Comparison of ENCODE assay signal across 8 mouse cellular contexts in genomic region chr7:45341303-45341702, GRCm38 (mm10). TPM values are rescaled to one million over a fixed set of nuclear protein-coding genes. Genes with fewer than 3 reads are reported as not detected.
DNase-seq lines count a peak whose midpoint lies in the region; ATAC-seq and TF ChIP-seq lines count a peak whose summit lies in the region.

No protein-coding gene starts in this region.

- peak; percentile 50 for ATAC-seq in erythroblast, adult 5-6 weeks (replicated peaks; ENCODE audit: low FRiP score, poor library complexity, severe bottlenecking)
- no peak for ATAC-seq in heart, embryonic 11.5 days (replicated peaks; ENCODE audit: insufficient number of reproducible peaks, low FRiP score, low TSS enrichment)
- peak; percentile 6; the same call in 1 of the 2 replicates for ATAC-seq in kidney, embryonic 16.5 days (ENCODE audit: low FRiP score, low TSS enrichment)
- peak; percentile 16; the same call in 1 of the 2 replicates for ATAC-seq in stomach, embryonic 14.5 days (ENCODE audit: insufficient number of reproducible peaks, insufficient read depth, low FRiP score, low read depth)

- no peak overlapping the region for H3K27ac ChIP-seq in heart, embryonic 11.5 days (ENCODE audit: low read depth, low read length)
- peak overlapping the region; percentile 71 for H3K27ac ChIP-seq in kidney, embryonic 16.5 days (ENCODE audit: low read length)
- H3K27ac ChIP-seq in liver, adult 2 months (replicated peaks; ENCODE audit: insufficient read depth, low read depth, low read length): no peak overlapping the region
- no peak overlapping the region for H3K27ac ChIP-seq in stomach, embryonic 14.5 days (ENCODE audit: low read length)

- no peak for TF ChIP-seq POLR2A in brain, embryonic 14.5 days (IDR thresholded peaks at IDR 0.05; ENCODE audit: borderline replicate concordance, extremely low read depth, insufficient read depth, insufficient read length, poor library complexity, severe bottlenecking)
- no peak for TF ChIP-seq POLR2A in liver, adult 2 months (IDR thresholded peaks at IDR 0.05; ENCODE audit: extremely low read depth, insufficient read depth, low read length)

- peak overlapping the region; percentile 98 for H3K4me2 ChIP-seq in heart, embryonic 11.5 days
- peak overlapping the region; percentile 90 for H3K4me2 ChIP-seq in kidney, embryonic 16.5 days (replicated peaks; ENCODE audit: low read depth, low read length)
- peak overlapping the region; percentile 90 for H3K4me2 ChIP-seq in stomach, embryonic 14.5 days (replicated peaks; ENCODE audit: low read depth, low read length)

- 0 out of 2 replicates have a peak overlapping the region, but pooled peaks have one; percentile 54 for H3K4me3 ChIP-seq in heart, embryonic 11.5 days (ENCODE audit: low read depth, low read length)
- peak overlapping the region; percentile 62 for H3K4me3 ChIP-seq in kidney, embryonic 16.5 days (ENCODE audit: low read length)
- no peak overlapping the region for H3K4me3 ChIP-seq in liver, adult 2 months (ENCODE audit: insufficient read depth, low read depth, low read length)
- no peak overlapping the region for H3K4me3 ChIP-seq in stomach, embryonic 14.5 days (ENCODE audit: low read depth, low read length)

- TF ChIP-seq CTCF in brain, embryonic 14.5 days (IDR thresholded peaks at IDR 0.05; ENCODE audit: borderline replicate concordance, extremely low read depth, insufficient read depth, insufficient read length): peak; percentile 49; the same call in 1 of the 2 replicates
- peak; percentile 63 for TF ChIP-seq CTCF in liver, adult 2 months (IDR thresholded peaks at IDR 0.05; ENCODE audit: low read depth, low read length)

- WGBS in heart, embryonic 11.5 days (ENCODE audit: insufficient replicate concordance): 4% methylated on average over 8 of the region's 8 CpGs
- WGBS in kidney, embryonic 16.5 days: 4% methylated on average over 8 of the region's 8 CpGs
- WGBS in liver, adult 2 months: 6% methylated on average over 8 of the region's 8 CpGs
- 6% methylated on average over 8 of the region's 8 CpGs for WGBS in stomach, embryonic 14.5 days

- H3K79me2 ChIP-seq in liver, adult 2 months (ENCODE audit: control insufficient read depth, insufficient read depth, low read length): no peaks in the 10 kb centered on the region

- H3K36me3 ChIP-seq in heart, embryonic 11.5 days (ENCODE audit: control insufficient read depth, insufficient read depth, low read length): no peaks in the 10 kb centered on the region
- H3K36me3 ChIP-seq in kidney, embryonic 16.5 days (ENCODE audit: insufficient read depth, low read length): no peaks in the 10 kb centered on the region
- no peaks in the 10 kb centered on the region for H3K36me3 ChIP-seq in liver, adult 2 months (ENCODE audit: control insufficient read depth, insufficient read depth, low read length)
- no peaks in the 10 kb centered on the region for H3K36me3 ChIP-seq in stomach, embryonic 14.5 days (ENCODE audit: control insufficient read depth, insufficient read depth, low read length)

- no peaks in the 10 kb centered on the region for H3K9me3 ChIP-seq in heart, embryonic 11.5 days (replicated peaks; ENCODE audit: control insufficient read depth, low read length)
- H3K9me3 ChIP-seq in kidney, embryonic 16.5 days (ENCODE audit: low read length): no peaks in the 10 kb centered on the region
- H3K9me3 ChIP-seq in stomach, embryonic 14.5 days (ENCODE audit: control insufficient read depth, low read depth, low read length): no peaks in the 10 kb centered on the region

- no peak overlapping the region for H3K9ac ChIP-seq in heart, embryonic 11.5 days (ENCODE audit: low read depth, low read length)
- H3K9ac ChIP-seq in kidney, embryonic 16.5 days (replicated peaks; ENCODE audit: low read length): no peak overlapping the region; the same call in 1 of the 2 replicates
- no peak overlapping the region for H3K9ac ChIP-seq in liver, adult 2 months (ENCODE audit: low read depth, low read length)
- H3K9ac ChIP-seq in stomach, embryonic 14.5 days (replicated peaks; ENCODE audit: low read depth, low read length): no peak overlapping the region

- peaks cover 29% of the 10 kb centered on the region for H3K4me1 ChIP-seq in heart, embryonic 11.5 days (ENCODE audit: control insufficient read depth, insufficient read depth, low read length)
- peaks cover 35% of the 10 kb centered on the region for H3K4me1 ChIP-seq in kidney, embryonic 16.5 days (ENCODE audit: insufficient read depth, low read length)
- no peaks in the 10 kb centered on the region for H3K4me1 ChIP-seq in liver, adult 2 months (ENCODE audit: control insufficient read depth, insufficient read depth, low read length)
- peaks cover 29% of the 10 kb centered on the region; the same call in 1 of the 2 replicates for H3K4me1 ChIP-seq in stomach, embryonic 14.5 days (ENCODE audit: control insufficient read depth, insufficient read depth, low read length)

- peak; percentile 75 to 90 for DNase-seq in CD8-positive naive resting alpha-beta T cell, adult 2 months (ENCODE audit: low read depth in 2 of 2, low spot score in 2 of 2)
- peak; percentile 78 for DNase-seq in brain, embryonic 14.5 days (ENCODE audit: low read depth)
- peak; percentile 30 for DNase-seq in liver, adult 2 months (ENCODE audit: extremely low read depth, low read depth, low spot score)
- peak; percentile 93 for DNase-seq in naive thymus-derived CD4-positive, alpha-beta T cell, adult 2 months (ENCODE audit: low read depth)

- H3K27me3 ChIP-seq in heart, embryonic 11.5 days (ENCODE audit: control insufficient read depth, insufficient read depth, low read length): no peaks in the 10 kb centered on the region
- no peaks in the 10 kb centered on the region for H3K27me3 ChIP-seq in kidney, embryonic 16.5 days (ENCODE audit: insufficient read depth, low read length)
- H3K27me3 ChIP-seq in liver, adult 2 months (ENCODE audit: control insufficient read depth, insufficient read depth, low read length): peaks cover 10% of the 10 kb centered on the region; the same call in 1 of the 2 replicates
- no peaks in the 10 kb centered on the region for H3K27me3 ChIP-seq in stomach, embryonic 14.5 days (ENCODE audit: control insufficient read depth, insufficient read depth, low read length)

RNA-seq across cellular contexts. Expression of gene Hrc, which starts 6.2 kb away (rescaled TPM):
- polyA plus RNA-seq in brain, embryonic 14.5 days (2012; rRNA removed): 0.48 and 1.3 TPM in 2 replicates
- total RNA-seq in erythroblast, adult 5-6 weeks (2015; ENCODE audit: low replicate concordance): not detected in 2 replicates
- total RNA-seq in erythroblast, adult 5-6 weeks (2017; ENCODE audit: low replicate concordance): not detected in 2 replicates
- polyA plus RNA-seq in heart, embryonic 11.5 days (2014; fragmentation: Nextera tagmentation; extraction: Ambion mirVana): 24.3 and 30.1 TPM in 2 replicates
- polyA plus RNA-seq in kidney, embryonic 16.5 days (2015; fragmentation: Nextera tagmentation; extraction: Ambion mirVana): 1.7 and 1.8 TPM in 2 replicates
- 0.28 TPM in 1 of 2 replicates, not detected in the other for total RNA-seq in liver, adult 2 months (2014; rRNA removed)
- polyA plus RNA-seq in liver, adult 2 months (2012; rRNA removed): not detected in 2 replicates
- polyA plus RNA-seq in stomach, embryonic 14.5 days (2014; fragmentation: Nextera tagmentation; extraction: Ambion mirVana): 0.78 and 1.8 TPM in 2 replicates

RNA-seq across cellular contexts. Expression of gene Trpm4, which starts 7.7 kb away (rescaled TPM):
- polyA plus RNA-seq in brain, embryonic 14.5 days (2012; rRNA removed): 19.0 and 20.3 TPM in 2 replicates
- 0.42 TPM in 1 of 2 replicates, not detected in the other for total RNA-seq in erythroblast, adult 5-6 weeks (2015; ENCODE audit: low replicate concordance)
- total RNA-seq in erythroblast, adult 5-6 weeks (2017; ENCODE audit: low replicate concordance): not detected in 2 replicates
- polyA plus RNA-seq in heart, embryonic 11.5 days (2014; fragmentation: Nextera tagmentation; extraction: Ambion mirVana): 7.0 and 9.8 TPM in 2 replicates
- polyA plus RNA-seq in kidney, embryonic 16.5 days (2015; fragmentation: Nextera tagmentation; extraction: Ambion mirVana): 22.3 and 23.6 TPM in 2 replicates
- 1.2 TPM in 2 replicates for total RNA-seq in liver, adult 2 months (2014; rRNA removed)
- polyA plus RNA-seq in liver, adult 2 months (2012; rRNA removed): 1.2 and 1.5 TPM in 2 replicates
- polyA plus RNA-seq in stomach, embryonic 14.5 days (2014; fragmentation: Nextera tagmentation; extraction: Ambion mirVana): 18.3 and 23.5 TPM in 2 replicates

RNA-seq across cellular contexts. Expression of gene Ppfia3, which starts 25.5 kb away (rescaled TPM):
- polyA plus RNA-seq in brain, embryonic 14.5 days (2012; rRNA removed): 56.7 and 60.0 TPM in 2 replicates
- total RNA-seq in erythroblast, adult 5-6 weeks (2015; ENCODE audit: low replicate concordance): 1.9 TPM in 1 of 2 replicates, not detected in the other
- 0.26 TPM in 1 of 2 replicates, not detected in the other for total RNA-seq in erythroblast, adult 5-6 weeks (2017; ENCODE audit: low replicate concordance)
- 2.0 and 3.7 TPM in 2 replicates for polyA plus RNA-seq in heart, embryonic 11.5 days (2014; fragmentation: Nextera tagmentation; extraction: Ambion mirVana)
- polyA plus RNA-seq in kidney, embryonic 16.5 days (2015; fragmentation: Nextera tagmentation; extraction: Ambion mirVana): 5.1 and 6.3 TPM in 2 replicates
- 0.07 TPM in 1 of 2 replicates, not detected in the other for total RNA-seq in liver, adult 2 months (2014; rRNA removed)
- 0.14 TPM in 1 of 2 replicates, not detected in the other for polyA plus RNA-seq in liver, adult 2 months (2012; rRNA removed)
- polyA plus RNA-seq in stomach, embryonic 14.5 days (2014; fragmentation: Nextera tagmentation; extraction: Ambion mirVana): 5.2 and 6.1 TPM in 2 replicates

RNA-seq across cellular contexts. Expression of gene Lin7b, which starts 29.1 kb away (rescaled TPM):
- polyA plus RNA-seq in brain, embryonic 14.5 days (2012; rRNA removed): 15.7 and 17.6 TPM in 2 replicates
- 1.5 TPM in 1 of 2 replicates, not detected in the other for total RNA-seq in erythroblast, adult 5-6 weeks (2015; ENCODE audit: low replicate concordance)
- 5.4 TPM in 1 of 2 replicates, not detected in the other for total RNA-seq in erythroblast, adult 5-6 weeks (2017; ENCODE audit: low replicate concordance)
- polyA plus RNA-seq in heart, embryonic 11.5 days (2014; fragmentation: Nextera tagmentation; extraction: Ambion mirVana): 1.6 and 1.7 TPM in 2 replicates
- polyA plus RNA-seq in kidney, embryonic 16.5 days (2015; fragmentation: Nextera tagmentation; extraction: Ambion mirVana): 1.7 and 1.9 TPM in 2 replicates
- not detected in 2 replicates for total RNA-seq in liver, adult 2 months (2014; rRNA removed)
- polyA plus RNA-seq in liver, adult 2 months (2012; rRNA removed): not detected in 2 replicates
- polyA plus RNA-seq in stomach, embryonic 14.5 days (2014; fragmentation: Nextera tagmentation; extraction: Ambion mirVana): 4.2 and 5.1 TPM in 2 replicates

RNA-seq across cellular contexts. Expression of gene Snrnp70, which starts 54.2 kb away (rescaled TPM):
- 643 and 713 TPM in 2 replicates for polyA plus RNA-seq in brain, embryonic 14.5 days (2012; rRNA removed)
- total RNA-seq in erythroblast, adult 5-6 weeks (2015; ENCODE audit: low replicate concordance): 50.5 and 70.2 TPM in 2 replicates
- 169 and 259 TPM in 2 replicates for total RNA-seq in erythroblast, adult 5-6 weeks (2017; ENCODE audit: low replicate concordance)
- 51.6 and 72.0 TPM in 2 replicates for polyA plus RNA-seq in heart, embryonic 11.5 days (2014; fragmentation: Nextera tagmentation; extraction: Ambion mirVana)
- polyA plus RNA-seq in kidney, embryonic 16.5 days (2015; fragmentation: Nextera tagmentation; extraction: Ambion mirVana): 211 and 227 TPM in 2 replicates
- total RNA-seq in liver, adult 2 months (2014; rRNA removed): 43.3 and 46.4 TPM in 2 replicates
- 59.2 and 101 TPM in 2 replicates for polyA plus RNA-seq in liver, adult 2 months (2012; rRNA removed)
- 118 and 124 TPM in 2 replicates for polyA plus RNA-seq in stomach, embryonic 14.5 days (2014; fragmentation: Nextera tagmentation; extraction: Ambion mirVana)

Comparison
In these comparisons a context has a peak if more than half of its experiments do, and no peak if none do; other contexts are left out.
1. DNase-seq: peak in every context shown above with its lines; median percentile 93 in naive thymus-derived CD4-positive, alpha-beta T cell, adult 2 months; 82 in CD8-positive naive resting alpha-beta T cell, adult 2 months; 78 in brain, embryonic 14.5 days; 30 in liver, adult 2 months.
2. H3K4me3 ChIP-seq: peak in heart, embryonic 11.5 days (single experiment) and kidney, embryonic 16.5 days (single experiment); none in liver, adult 2 months (single experiment) and stomach, embryonic 14.5 days (single experiment).
3. Peak in every context shown above with its lines, with median percentiles within 50 percentile points of each other: H3K4me2 ChIP-seq.